Comparison of ENCODE assay signal across 8 mouse cellular contexts in genomic region chrX:38600995-38601369, GRCm38 (mm10). TPM values are rescaled to one million over a fixed set of nuclear protein-coding genes. Genes with fewer than 3 reads are reported as not detected.
A peak's percentile ranks its signal among the peaks of the same experiment; 100 is the strongest.
DNase-seq lines count a peak whose midpoint lies in the region; ATAC-seq and TF ChIP-seq lines count a peak whose summit lies in the region.

No protein-coding gene starts in this region.

- TF ChIP-seq POLR2A in olfactory bulb, adult 2 months (IDR thresholded peaks at IDR 0.05; ENCODE audit: insufficient read depth, low read depth, low read length) = no peak

- H3K36me3 ChIP-seq in embryonic facial prominence, embryonic 12.5 days = no peaks in the 10 kb centered on the region
- H3K36me3 ChIP-seq in lung, embryonic 15.5 days = no peaks in the 10 kb centered on the region

- peak overlapping the region; percentile 57 for H3K4me2 ChIP-seq in embryonic facial prominence, embryonic 12.5 days (replicated peaks)
- peak overlapping the region; percentile 53 for H3K4me2 ChIP-seq in lung, embryonic 15.5 days

- WGBS in embryonic facial prominence, embryonic 12.5 days = 18% methylated on average over 3 of the region's 3 CpGs
- 14% methylated on average over 3 of the region's 3 CpGs for WGBS in lung, embryonic 15.5 days
- 25% methylated on average over 3 of the region's 3 CpGs for WGBS in olfactory bulb, adult 2 months

- no peaks in the 10 kb centered on the region for H3K9me3 ChIP-seq in embryonic facial prominence, embryonic 12.5 days
- no peaks in the 10 kb centered on the region for H3K9me3 ChIP-seq in lung, embryonic 15.5 days

- H3K4me1 ChIP-seq in embryonic facial prominence, embryonic 12.5 days = no peaks in the 10 kb centered on the region
- no peaks in the 10 kb centered on the region for H3K4me1 ChIP-seq in lung, embryonic 15.5 days
- no peaks in the 10 kb centered on the region for H3K4me1 ChIP-seq in olfactory bulb, adult 2 months (ENCODE audit: control insufficient read depth, insufficient read depth, low read length)

- TF ChIP-seq CTCF in olfactory bulb, adult 2 months (IDR thresholded peaks at IDR 0.05; ENCODE audit: insufficient read depth, low read depth, low read length) = no peak

- peak; percentile 28 to 72 for DNase-seq in adrenal gland, adult (ENCODE audit: inconsistent age in 2 of 2, low spot score in 1 of 2)
- peak; percentile 27 for DNase-seq in layer of hippocampus, adult 9-11 months
- no peak for DNase-seq in urinary bladder, adult 18-20 months (ENCODE audit: low spot score in 2 of 2)

- no peaks in the 10 kb centered on the region for H3K27me3 ChIP-seq in embryonic facial prominence, embryonic 12.5 days
- H3K27me3 ChIP-seq in lung, embryonic 15.5 days = no peaks in the 10 kb centered on the region

- peak overlapping the region; percentile 47 for H3K9ac ChIP-seq in embryonic facial prominence, embryonic 12.5 days
- H3K9ac ChIP-seq in lung, embryonic 15.5 days = peak overlapping the region; percentile 46

- peak overlapping the region; percentile 70 for H3K27ac ChIP-seq in embryonic facial prominence, embryonic 12.5 days
- H3K27ac ChIP-seq in lung, embryonic 15.5 days = peak overlapping the region; percentile 77
- H3K27ac ChIP-seq in olfactory bulb, adult 2 months (ENCODE audit: insufficient read depth, low read depth, low read length) = peak overlapping the region; percentile 69

- peak; percentile 70 for ATAC-seq in CD4-positive, CD25-positive, alpha-beta regulatory T cell, adult 4 months
- 0 out of 2 replicates have a peak, but pooled peaks have one; percentile 41 for ATAC-seq in embryonic facial prominence, embryonic 12.5 days (ENCODE audit: insufficient number of reproducible peaks, insufficient read depth, low FRiP score, low TSS enrichment)
- ATAC-seq in hematopoietic stem cell, adult 5-6 weeks (replicated peaks in 1 of 2; ENCODE audit: insufficient read depth in 1 of 2, low FRiP score in 2 of 2, low TSS enrichment in 1 of 2, low read depth in 1 of 2, poor library complexity in 2 of 2, severe bottlenecking in 2 of 2) = peak; percentile 23 to 56; a peak in 1 of 4 replicates
- peak; percentile 59; the same call in 1 of the 2 replicates for ATAC-seq in lung, embryonic 15.5 days (ENCODE audit: borderline replicate concordance, extremely low read depth, low FRiP score, low TSS enrichment)

- peak overlapping the region; percentile 49 for H3K4me3 ChIP-seq in embryonic facial prominence, embryonic 12.5 days
- peak overlapping the region; percentile 49 for H3K4me3 ChIP-seq in lung, embryonic 15.5 days
- peak overlapping the region; percentile 57 for H3K4me3 ChIP-seq in olfactory bulb, adult 2 months (ENCODE audit: insufficient read depth, low read depth, low read length)

RNA-seq across cellular contexts. Expression of gene Mcts1, which starts 0.6 kb away (rescaled TPM):
- polyA plus RNA-seq in CD4-positive, CD25-positive, alpha-beta regulatory T cell, adult 4 months (2017; shearing (Covaris generic)) = 100 to 1,000 TPM; 110 to 133 TPM
- 94.7 and 94.9 TPM in 2 replicates for polyA plus RNA-seq in embryonic facial prominence, embryonic 12.5 days (2016; fragmentation: Nextera tagmentation; extraction: Ambion mirVana)
- total RNA-seq in hematopoietic stem cell, adult 5-6 weeks (2017) = 44.0 and 66.5 TPM in 2 replicates
- 87.7 and 90.5 TPM in 2 replicates for polyA plus RNA-seq in lung, embryonic 15.5 days (2015; fragmentation: Nextera tagmentation; extraction: Ambion mirVana)
- polyA plus RNA-seq in olfactory bulb, adult 2 months (2012; ENCODE audit: insufficient read depth, insufficient read length, low replicate concordance, missing spikeins) = not detected in 2 replicates

RNA-seq across cellular contexts. Expression of gene Cul4b, which starts 25.0 kb away (rescaled TPM):
- polyA plus RNA-seq in CD4-positive, CD25-positive, alpha-beta regulatory T cell, adult 4 months (2017; shearing (Covaris generic)) = 10 to 100 TPM; 28.4 to 31.1 TPM
- polyA plus RNA-seq in embryonic facial prominence, embryonic 12.5 days (2016; fragmentation: Nextera tagmentation; extraction: Ambion mirVana) = 46.9 and 48.8 TPM in 2 replicates
- 62.3 and 67.9 TPM in 2 replicates for total RNA-seq in hematopoietic stem cell, adult 5-6 weeks (2017)
- 23.7 and 23.8 TPM in 2 replicates for polyA plus RNA-seq in lung, embryonic 15.5 days (2015; fragmentation: Nextera tagmentation; extraction: Ambion mirVana)
- polyA plus RNA-seq in olfactory bulb, adult 2 months (2012; ENCODE audit: insufficient read depth, insufficient read length, low replicate concordance, missing spikeins) = not detected in 2 replicates

RNA-seq across cellular contexts. Expression of gene C1galt1c1, which starts 33.9 kb away (rescaled TPM):
- polyA plus RNA-seq in CD4-positive, CD25-positive, alpha-beta regulatory T cell, adult 4 months (2017; shearing (Covaris generic)) = 10 to 100 TPM; 22.2 to 23.3 TPM
- polyA plus RNA-seq in embryonic facial prominence, embryonic 12.5 days (2016; fragmentation: Nextera tagmentation; extraction: Ambion mirVana) = 21.9 and 23.1 TPM in 2 replicates
- total RNA-seq in hematopoietic stem cell, adult 5-6 weeks (2017) = 31.2 and 43.7 TPM in 2 replicates
- polyA plus RNA-seq in lung, embryonic 15.5 days (2015; fragmentation: Nextera tagmentation; extraction: Ambion mirVana) = 28.6 and 30.6 TPM in 2 replicates
- polyA plus RNA-seq in olfactory bulb, adult 2 months (2012; ENCODE audit: insufficient read depth, insufficient read length, low replicate concordance, missing spikeins) = not detected in 2 replicates

Comparison
In these comparisons a context has a peak if more than half of its experiments do, and no peak if none do; other contexts are left out.
1. DNase-seq: peak in adrenal gland, adult (2 of 2) and layer of hippocampus, adult 9-11 months (single experiment); none in urinary bladder, adult 18-20 months (0 of 2).
2. RNA of gene Mcts1, which starts 0.6 kb away (polyA plus RNA-seq): 110 to 133 TPM in CD4-positive, CD25-positive, alpha-beta regulatory T cell, adult 4 months, 94.7 to 94.9 TPM in embryonic facial prominence, embryonic 12.5 days and 87.7 to 90.5 TPM in lung, embryonic 15.5 days; not detected in olfactory bulb, adult 2 months; every median in the first group is over 10 times any median in the second.
3. RNA of gene C1galt1c1, which starts 33.9 kb away (polyA plus RNA-seq): 28.6 to 30.6 TPM in lung, embryonic 15.5 days, 22.2 to 23.3 TPM in CD4-positive, CD25-positive, alpha-beta regulatory T cell, adult 4 months and 21.9 to 23.1 TPM in embryonic facial prominence, embryonic 12.5 days; not detected in olfactory bulb, adult 2 months; every median in the first group is over 10 times any median in the second.
4. Peak in every context shown above with its lines, with median percentiles within 50 percentile points of each other: ATAC-seq, H3K27ac ChIP-seq and H3K4me3 ChIP-seq.